Mouse (Mus musculus) intestine, postnatal 0 days (tissue): ENCODE data around the gene Ern1. TPM values are rescaled to one million over a fixed set of nuclear protein-coding genes. Genes with fewer than 3 reads are reported as not detected.

Experiments
- ATAC-seq: fragments of 200-750 bp; cut with Nextera tagmentation; 2 replicates; pipeline ENCODE4 v1.8.0; 2017; ENCODE audit warnings: mild to moderate bottlenecking, moderate TSS enrichment, moderate library complexity
- H3K27ac ChIP-seq: fragments of 300-500 bp; sonication (generic); 2 replicates; pipeline ENCODE4 v1.5.1; 2014; ENCODE audit warnings: mild to moderate bottlenecking, low read depth, low read length, moderate library complexity
- H3K27me3 ChIP-seq: fragments of 300-500 bp; sonication (generic); replicated peaks from 2 replicates; pipeline ENCODE4 v1.6.1; 2014; ENCODE audit warnings: low read length, mixed read lengths; ENCODE audit not compliant: control insufficient read depth, insufficient read depth
- H3K36me3 ChIP-seq: fragments of 300-500 bp; sonication (generic); 2 replicates; pipeline ENCODE4 v1.6.1; 2014; ENCODE audit warnings: mild to moderate bottlenecking, moderate library complexity; ENCODE audit not compliant: control insufficient read depth, insufficient read depth
- H3K4me1 ChIP-seq: fragments of 300-500 bp; sonication (generic); replicated peaks from 2 replicates; pipeline ENCODE4 v1.6.1; 2014; ENCODE audit warnings: antibody characterized with exemption, low read length, mixed read lengths; ENCODE audit not compliant: control insufficient read depth, insufficient read depth
- H3K4me2 ChIP-seq: fragments of 300-500 bp; sonication (generic); replicated peaks from 2 replicates; pipeline ENCODE4 v1.6.1; 2014; ENCODE audit warnings: low read depth, mild to moderate bottlenecking, moderate library complexity
- H3K4me3 ChIP-seq: fragments of 300-500 bp; sonication (generic); 2 replicates; pipeline ENCODE4 v1.5.1; 2014; ENCODE audit warnings: low read depth, low read length
- H3K9ac ChIP-seq: fragments of 300-500 bp; sonication (generic); 2 replicates; pipeline ENCODE4 v1.6.1; 2014; ENCODE audit warnings: mild to moderate bottlenecking, low read depth, low read length
- H3K9me3 ChIP-seq: fragments of 300-500 bp; sonication (generic); 2 replicates; pipeline ENCODE4 v1.6.1; 2016; ENCODE audit warnings: mixed run types; ENCODE audit not compliant: control insufficient read depth
- CTCF ChIP-seq: sonication (generic); IDR thresholded peaks from 2 replicates; pipeline ENCODE4 v1.5.1; 2016; ENCODE audit warnings: low read depth, mild to moderate bottlenecking, control low read depth, antibody characterized with exemption, moderate library complexity
- WGBS: fragments of 180-500 bp; shearing (Covaris S2); extraction: QIAGEN DNeasy Blood & Tissue Kit; methylation state at CpG from one replicate; pipeline ENCODE4 v1.1.7; 2014; 5-methylcytosine and 5-hydroxymethylcytosine counted together
- polyA plus RNA-seq: library from polyadenylated mRNA; unstranded; fragments of >200 nt; fragmentation: Nextera tagmentation; extraction: Ambion mirVana; gene quantifications from 2 replicates; pipeline ENCODE4 v1.2.1, GENCODE M21; 2015

Gene Ern1
- polyA plus RNA-seq, 1 experiment from 2014 or later, result 1.6 TPM

GRCm38 (mm10) chr11:106527926-106528325 lies 40.3 kb upstream of the Ern1 start:
- no peaks in the 10 kb centered on the region for H3K4me1 ChIP-seq
- TF ChIP-seq CTCF, result no peak
- H3K4me2 ChIP-seq, result no peak overlapping the region
- no peaks in the 10 kb centered on the region for H3K9me3 ChIP-seq
- H3K9ac ChIP-seq, result no peak overlapping the region
- no peaks in the 10 kb centered on the region for H3K27me3 ChIP-seq
- peaks cover 21% of the 10 kb centered on the region for H3K36me3 ChIP-seq
- WGBS, result 31% methylated on average over 1 of the region's 1 CpGs
- H3K4me3 ChIP-seq, result no peak overlapping the region
- H3K27ac ChIP-seq, result no peak overlapping the region
- ATAC-seq, result no peak

GRCm38 (mm10) chr11:106527147-106527821 lies 39.6 kb upstream of the Ern1 start:
- Histone ChIP-seq H3K9ac (no peak overlapping the region), H3K4me1 (no peaks in the 10 kb centered on the region), H3K36me3 (peaks cover 16% of the 10 kb centered on the region; the same call in 1 of the 2 replicates), H3K4me3 (no peak overlapping the region), H3K27ac (no peak overlapping the region), H3K9me3 (no peaks in the 10 kb centered on the region), H3K27me3 (no peaks in the 10 kb centered on the region), H3K4me2 (no peak overlapping the region)
- TF ChIP-seq CTCF, result no peak
- no peak; the same call in 1 of the 2 replicates for ATAC-seq
- 50% methylated on average over 10 of the region's 10 CpGs for WGBS

GRCm38 (mm10) chr11:106522538-106522937 lies 34.9 kb upstream of the Ern1 start:
- Histone ChIP-seq H3K4me3 (no peak overlapping the region), H3K9me3 (no peaks in the 10 kb centered on the region), H3K4me2 (no peak overlapping the region), H3K4me1 (no peaks in the 10 kb centered on the region), H3K36me3 (peaks cover 5% of the 10 kb centered on the region; the same call in 1 of the 2 replicates), H3K9ac (no peak overlapping the region), H3K27ac (no peak overlapping the region), H3K27me3 (no peaks in the 10 kb centered on the region)
- ATAC-seq, result no peak
- WGBS, result 75% methylated on average over 3 of the region's 3 CpGs
- peak; percentile 27; the same call in 1 of the 2 replicates for TF ChIP-seq CTCF

- Histone ChIP-seq H3K27ac (no peak overlapping the region), H3K9ac (no peak overlapping the region), H3K36me3 (peaks cover 5% of the 10 kb centered on the region; the same call in 1 of the 2 replicates), H3K9me3 (no peaks in the 10 kb centered on the region), H3K27me3 (no peaks in the 10 kb centered on the region), H3K4me1 (no peaks in the 10 kb centered on the region), H3K4me3 (no peak overlapping the region), H3K4me2 (no peak overlapping the region)
- no peak for ATAC-seq
- WGBS, result 72% methylated on average over 4 of the region's 4 CpGs
- TF ChIP-seq CTCF, result no peak
Observed at GRCm38 (mm10) chr11:106521612-106522011, 34.0 kb upstream of the Ern1 start.

GRCm38 (mm10) chr11:106520404-106520803 lies 32.8 kb upstream of the Ern1 start:
- no peak overlapping the region for H3K4me2 ChIP-seq
- no peak for ATAC-seq
- H3K9me3 ChIP-seq, result no peaks in the 10 kb centered on the region
- H3K4me1 ChIP-seq, result no peaks in the 10 kb centered on the region
- H3K27ac ChIP-seq, result no peak overlapping the region
- H3K9ac ChIP-seq, result no peak overlapping the region
- H3K4me3 ChIP-seq, result no peak overlapping the region
- no peak for TF ChIP-seq CTCF
- no peaks in the 10 kb centered on the region for H3K27me3 ChIP-seq
- peaks cover 5% of the 10 kb centered on the region; the same call in 1 of the 2 replicates for H3K36me3 ChIP-seq
- 71% methylated on average over 3 of the region's 3 CpGs for WGBS

GRCm38 (mm10) chr11:106519519-106519918 lies 31.9 kb upstream of the Ern1 start:
- Histone ChIP-seq H3K4me3 (no peak overlapping the region), H3K36me3 (no peaks in the 10 kb centered on the region; the same call in 1 of the 2 replicates), H3K4me1 (peaks cover 3% of the 10 kb centered on the region; the same call in 1 of the 2 replicates), H3K9me3 (no peaks in the 10 kb centered on the region), H3K27ac (no peak overlapping the region), H3K9ac (no peak overlapping the region), H3K27me3 (no peaks in the 10 kb centered on the region), H3K4me2 (no peak overlapping the region)
- no peak for ATAC-seq
- TF ChIP-seq CTCF, result no peak
- 61% methylated on average over 4 of the region's 4 CpGs for WGBS
